Mouse (Mus musculus): Measurements from ENCODE around the gene Cacng7. TPM values are rescaled to one million over a fixed set of nuclear protein-coding genes. Genes with fewer than 3 reads are reported as not detected.
A peak's percentile ranks its signal among the peaks of the same experiment; 100 is the strongest.
"Not testable (repeated sequence)": the region's sequence is repeated elsewhere in the genome, so short reads cannot be mapped to it uniquely, and the experiment has no call there.

Gene Cacng7
- total and polyA plus RNA-seq, 3 experiments, result 0.04 to 0.11 TPM; not detected in 1

DNA sequence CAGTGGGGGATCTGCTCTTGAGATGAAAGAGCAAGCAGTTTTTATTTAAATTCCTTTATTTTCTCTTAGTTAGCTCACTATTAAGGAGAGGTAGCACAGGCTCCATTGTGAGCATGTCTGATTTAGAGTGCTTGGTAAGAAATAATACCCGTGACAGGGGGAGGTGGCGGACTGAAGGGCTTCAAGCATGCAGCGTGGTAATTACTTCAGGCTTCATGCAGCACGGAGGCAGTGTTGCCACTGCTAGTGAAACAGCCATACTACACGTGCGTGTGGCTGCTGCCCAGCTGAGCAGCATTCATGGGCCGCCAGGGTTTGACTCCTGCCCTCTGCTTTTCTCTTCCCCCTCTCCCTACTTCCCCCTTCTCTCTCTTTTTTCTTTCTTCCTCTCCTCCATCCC, 65.0 kb downstream of the Cacng7 start:
- no peak overlapping the region for H3K9ac ChIP-seq (ENCODE audit: control insufficient read depth, low read depth, low read length, poor library complexity, severe bottlenecking)
- no peak overlapping the region for H3K4me3 ChIP-seq (ENCODE audit: control insufficient read depth in 1 of 2, insufficient read depth in 1 of 2, low read depth in 2 of 2, low read length in 2 of 2)
- H3K36me3 ChIP-seq (ENCODE audit: control insufficient read depth in 1 of 2, insufficient read depth in 2 of 2, low read length in 2 of 2), result peaks cover 0 to 2% of the 10 kb centered on the region in 2 experiments; a peak in 2 of 4 replicates
- H3K27ac ChIP-seq (ENCODE audit: control insufficient read depth, low read depth, low read length), result no peak overlapping the region
- no peaks in the 10 kb centered on the region for H3K27me3 ChIP-seq (ENCODE audit: control insufficient read depth in 1 of 2, insufficient read depth in 2 of 2, low read length in 2 of 2)
- DNase-seq (ENCODE audit: low read depth, low spot score), result no peak
- no peaks in the 10 kb centered on the region for H3K9me3 ChIP-seq (replicated peaks; ENCODE audit: insufficient read depth, low read length)
- no peaks in the 10 kb centered on the region for H3K79me2 ChIP-seq (ENCODE audit: control insufficient read depth, insufficient read depth, low read length, poor library complexity)
- H3K4me1 ChIP-seq (ENCODE audit: control insufficient read depth in 1 of 2, insufficient read depth in 2 of 2, low read length in 2 of 2), result peaks cover 4 to 10% of the 10 kb centered on the region in 2 experiments; a peak in 3 of 4 replicates
- TF ChIP-seq MYC (IDR thresholded peaks at IDR 0.05; ENCODE audit: low read depth, low read length) (no peak), ETS1 (IDR thresholded peaks at IDR 0.05; ENCODE audit: low read depth, low read length) (no peak), SMC3 (IDR thresholded peaks at IDR 0.05; ENCODE audit: low read depth, low read length) (no peak), USF1 (IDR thresholded peaks at IDR 0.05; ENCODE audit: low read depth, low read length) (no peak), E2F4 (IDR thresholded peaks at IDR 0.05; ENCODE audit: borderline replicate concordance, low read depth, low read length) (no peak), RAD21 (IDR thresholded peaks at IDR 0.05; ENCODE audit: low read depth, low read length) (no peak), GATA1 (IDR thresholded peaks at IDR 0.05; ENCODE audit: low read depth, low read length) (no peak), POLR2AphosphoS2 (IDR thresholded peaks at IDR 0.05; ENCODE audit: low read length) (no peak), MXI1 (IDR thresholded peaks at IDR 0.05; ENCODE audit: low read depth, low read length) (no peak), ZNF384 (IDR thresholded peaks at IDR 0.05; ENCODE audit: low read depth, low read length) (no peak), MAZ (IDR thresholded peaks at IDR 0.05; ENCODE audit: low read depth, low read length) (no peak), ZC3H11A (IDR thresholded peaks at IDR 0.05; ENCODE audit: low read depth, low read length) (no peak), CHD2 (IDR thresholded peaks at IDR 0.05; ENCODE audit: low read length) (no peak), MAFK (IDR thresholded peaks at IDR 0.05; ENCODE audit: borderline replicate concordance, low read depth, low read length) (no peak), ZKSCAN1 (IDR thresholded peaks at IDR 0.05; ENCODE audit: low read depth, low read length) (no peak), MAX (IDR thresholded peaks at IDR 0.05; ENCODE audit: low read length) (no peak), CHD1 (IDR thresholded peaks at IDR 0.05; ENCODE audit: low read depth, low read length) (no peak), TAL1 (IDR thresholded peaks at IDR 0.05; ENCODE audit: low read length) (no peak)

DNA sequence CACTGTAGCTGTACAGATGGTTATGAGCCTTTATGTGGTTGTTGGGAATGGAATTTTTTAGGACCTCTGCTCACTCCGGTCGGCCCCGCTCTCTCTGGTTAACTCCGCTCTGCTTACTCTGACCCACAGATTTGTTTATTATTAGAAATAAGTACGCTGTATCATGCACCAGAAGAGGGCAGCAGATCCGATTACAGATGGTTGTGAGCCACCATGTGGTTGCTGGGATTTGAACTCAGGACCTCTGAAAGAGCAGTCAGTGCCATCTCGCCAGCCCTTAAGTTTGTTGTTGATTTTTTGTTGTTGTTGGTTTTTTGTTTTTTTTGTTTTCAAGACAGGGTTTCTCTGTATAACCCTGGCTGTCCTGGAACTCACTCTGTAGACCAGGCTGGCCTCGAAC, 65.6 kb downstream of the Cacng7 start:
- H3K4me1 ChIP-seq (ENCODE audit: control insufficient read depth in 1 of 2, insufficient read depth in 2 of 2, low read length in 2 of 2); H3K27me3 ChIP-seq (ENCODE audit: control insufficient read depth in 1 of 2, insufficient read depth in 2 of 2, low read length in 2 of 2); H3K9ac ChIP-seq (ENCODE audit: control insufficient read depth, low read depth, low read length, poor library complexity, severe bottlenecking); H3K79me2 ChIP-seq (ENCODE audit: control insufficient read depth, insufficient read depth, low read length, poor library complexity); H3K4me3 ChIP-seq (ENCODE audit: control insufficient read depth in 1 of 2, insufficient read depth in 1 of 2, low read depth in 2 of 2, low read length in 2 of 2); H3K36me3 ChIP-seq (ENCODE audit: control insufficient read depth in 1 of 2, insufficient read depth in 2 of 2, low read length in 2 of 2); H3K9me3 ChIP-seq (replicated peaks; ENCODE audit: insufficient read depth, low read length); H3K27ac ChIP-seq (ENCODE audit: control insufficient read depth, low read depth, low read length); DNase-seq (ENCODE audit: low read depth, low spot score): not testable (repeated sequence)
- 0 out of 6 replicates have a peak, but pooled peaks of 1 of the 3 experiments have one; percentile 6 for TF ChIP-seq CTCF (IDR thresholded peaks at IDR 0.05 in 2 of 3, conservative IDR thresholded peaks at IDR 0.05 in 1 of 3; ENCODE audit: control insufficient read depth in 1 of 3, insufficient read depth in 1 of 3, low read depth in 2 of 3, low read length in 3 of 3, poor library complexity in 1 of 3, severe bottlenecking in 1 of 3)

All from MEL (cell line).